Mouse (Mus musculus) frontal cortex, adult (tissue): ENCODE measurements around the gene Gm20388.

Source experiments
- ATAC-seq: cut with Nextera tagmentation; 2 replicates; pipeline ENCODE4 v1.9.2; 2017; ENCODE audit warnings: mild to moderate bottlenecking, moderate library complexity, mixed read lengths; ENCODE audit not compliant: low TSS enrichment

Gm20388 gene

GRCm38 (mm10) chr8:120012927-120013326 is 102.3 kb downstream of the Gm20388 start:
- no peak for ATAC-seq

DNA sequence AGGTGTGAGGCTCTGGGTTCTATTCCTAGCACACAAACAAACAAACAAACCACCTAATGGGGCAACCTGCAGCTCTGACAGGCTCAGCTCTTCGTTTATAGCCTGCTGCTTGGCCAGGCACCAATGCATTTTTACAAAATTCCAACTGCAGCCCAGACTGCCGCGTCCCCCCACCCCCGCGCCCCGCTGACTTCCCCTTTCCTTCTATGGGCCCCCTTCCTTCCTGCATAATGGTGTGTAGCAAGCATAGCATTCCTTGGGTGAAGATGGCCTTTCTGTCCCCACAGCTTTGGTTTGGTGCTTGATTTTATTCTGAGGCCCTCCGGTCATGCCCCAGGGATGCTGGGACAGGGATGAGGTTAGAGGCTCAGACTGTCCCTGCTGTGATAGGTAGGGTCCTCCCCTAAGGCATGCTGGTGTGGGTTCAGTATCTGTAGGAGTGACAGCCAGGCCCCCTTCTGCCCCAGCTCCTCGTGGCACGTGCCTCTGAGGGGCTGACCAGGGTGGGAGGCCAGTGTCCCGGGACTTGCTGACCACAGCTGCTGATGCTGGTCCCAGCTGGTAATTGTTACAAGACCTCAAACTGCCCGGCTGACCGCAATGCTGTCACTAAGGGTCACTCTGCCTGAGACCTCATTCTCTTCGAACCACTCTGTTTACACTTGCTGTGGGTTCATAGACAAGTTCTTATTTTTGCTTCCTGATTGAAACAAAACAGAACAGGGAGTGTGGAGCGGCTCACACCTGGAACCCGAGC is 103.8 kb downstream of the Gm20388 start:
- no peak for ATAC-seq

DNA sequence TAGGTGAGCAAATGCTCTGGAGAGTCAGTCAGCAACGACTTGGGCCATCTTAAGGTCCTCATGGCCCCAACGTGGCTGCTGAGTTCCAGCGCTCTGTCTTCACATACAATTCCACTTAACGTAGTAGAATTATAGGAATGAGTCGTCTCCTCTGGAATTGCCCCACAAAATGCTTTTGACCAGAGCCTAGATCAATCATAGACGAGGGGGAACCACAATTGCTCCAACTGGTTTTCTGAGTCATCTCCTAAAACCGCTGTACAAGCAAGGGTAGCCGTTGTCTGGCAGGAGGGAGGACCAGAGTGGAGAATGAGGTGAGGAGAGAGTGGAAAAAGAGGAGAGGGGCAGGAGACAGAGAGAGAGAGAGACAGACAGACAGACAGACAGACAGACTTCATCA is 105.3 kb downstream of the Gm20388 start:
- ATAC-seq, result no peak

- ATAC-seq, result no peak
Measured at GRCm38 (mm10) chr8:120016424-120016823, 105.8 kb downstream of the Gm20388 start.

- no peak for ATAC-seq
Measured at GRCm38 (mm10) chr8:120017349-120017748, 106.7 kb downstream of the Gm20388 start.

- no peak for ATAC-seq
Measured at GRCm38 (mm10) chr8:120017786-120018185, 107.1 kb downstream of the Gm20388 start.

DNA sequence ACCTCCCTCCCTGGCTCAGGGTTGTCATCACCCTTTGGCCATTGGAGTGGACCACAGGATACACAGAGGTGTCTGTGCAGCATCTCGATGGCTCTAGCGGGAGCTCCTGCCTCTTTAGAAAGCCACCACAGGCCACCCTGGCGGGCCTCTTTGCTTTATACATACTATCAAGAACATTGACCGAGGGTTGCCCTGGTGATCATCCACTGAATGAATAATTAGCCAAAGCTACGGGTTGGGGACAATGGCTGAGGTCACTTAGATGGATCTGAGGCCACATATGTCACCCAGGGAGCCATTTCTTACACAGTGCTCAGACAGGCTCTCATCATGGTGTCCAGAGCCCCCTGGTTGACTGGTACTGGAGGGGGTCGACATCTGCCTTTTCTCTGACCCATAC is 107.7 kb downstream of the Gm20388 start:
- ATAC-seq, result no peak

- no peak for ATAC-seq
Measured at GRCm38 (mm10) chr8:120019297-120019696, 108.7 kb downstream of the Gm20388 start.

DNA sequence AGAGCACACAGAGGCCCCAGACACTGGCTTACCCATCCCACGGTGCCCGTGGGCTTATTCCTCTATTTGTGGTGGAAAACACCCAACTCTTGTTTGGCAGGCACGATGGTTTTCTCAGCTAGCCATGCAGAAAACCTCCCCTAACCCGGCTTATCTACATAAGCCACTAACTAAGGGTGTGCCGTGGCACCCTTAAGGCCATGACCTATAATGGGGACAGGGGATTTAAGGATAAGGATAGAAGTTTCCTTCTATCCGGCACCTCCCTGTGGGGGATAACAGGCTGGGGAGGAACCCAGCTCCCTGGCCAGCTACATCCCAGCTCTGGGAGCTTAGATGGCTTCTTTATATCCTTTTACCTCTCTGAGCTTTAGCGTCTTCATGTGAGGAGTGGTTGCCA is 109.7 kb downstream of the Gm20388 start:
- no peak for ATAC-seq

DNA sequence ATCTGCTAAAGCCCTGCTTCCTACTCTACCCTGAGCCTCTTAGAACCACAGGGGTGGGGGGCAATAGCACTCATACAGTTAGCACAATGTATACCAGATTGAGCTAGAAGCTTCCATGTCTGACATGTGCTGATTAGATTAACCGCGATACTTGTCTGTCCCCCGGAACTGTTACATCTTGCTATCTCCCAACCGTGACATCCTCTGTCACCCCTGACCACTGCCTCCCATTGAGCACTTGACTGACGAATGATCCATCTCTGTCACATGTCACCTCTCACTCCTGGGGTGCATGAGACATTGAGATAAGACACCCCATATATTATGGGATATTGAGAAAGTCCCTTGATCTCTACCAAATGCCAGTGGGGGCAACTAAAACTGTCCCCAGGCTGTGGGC is 115.6 kb downstream of the Gm20388 start:
- ATAC-seq, result no peak

GRCm38 (mm10) chr8:120026991-120027390 is 116.3 kb downstream of the Gm20388 start:
- no peak for ATAC-seq

- no peak for ATAC-seq
Measured at GRCm38 (mm10) chr8:120030447-120030846, 119.8 kb downstream of the Gm20388 start.

DNA sequence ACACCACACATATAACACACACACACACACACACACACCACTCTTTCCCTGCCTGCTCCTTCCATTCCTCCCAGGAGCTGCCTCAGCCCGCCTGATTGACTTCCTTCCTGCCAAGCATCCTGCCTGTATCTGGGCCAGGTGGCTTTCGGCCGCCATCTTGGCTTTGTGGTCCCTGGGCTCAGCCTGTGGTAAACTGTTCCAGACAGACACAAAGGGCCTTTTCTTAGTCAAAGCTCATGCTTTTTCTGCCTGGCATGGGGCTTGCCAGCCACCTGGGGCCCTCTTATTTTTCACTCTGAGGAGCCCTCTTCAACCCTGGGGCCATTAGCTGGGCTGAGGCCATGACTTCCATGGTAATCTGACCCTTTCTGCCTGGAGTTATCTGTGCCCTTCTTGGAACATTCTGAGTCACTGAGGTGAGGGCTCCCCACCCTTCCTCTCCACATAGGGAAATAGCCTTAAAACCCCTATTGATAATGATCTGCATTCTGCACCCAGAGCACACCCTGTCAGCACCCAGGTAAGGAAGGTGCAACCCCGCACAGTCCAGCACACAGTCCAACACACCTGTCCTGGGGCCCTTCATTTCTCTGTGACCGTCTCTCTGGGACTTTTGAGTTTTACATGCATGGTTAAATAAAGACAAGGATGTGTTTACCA is 122.0 kb downstream of the Gm20388 start:
- no peak for ATAC-seq

GRCm38 (mm10) chr8:120034471-120034870 is 123.8 kb downstream of the Gm20388 start:
- peak; percentile 56; the same call in 1 of the 2 replicates for ATAC-seq

DNA sequence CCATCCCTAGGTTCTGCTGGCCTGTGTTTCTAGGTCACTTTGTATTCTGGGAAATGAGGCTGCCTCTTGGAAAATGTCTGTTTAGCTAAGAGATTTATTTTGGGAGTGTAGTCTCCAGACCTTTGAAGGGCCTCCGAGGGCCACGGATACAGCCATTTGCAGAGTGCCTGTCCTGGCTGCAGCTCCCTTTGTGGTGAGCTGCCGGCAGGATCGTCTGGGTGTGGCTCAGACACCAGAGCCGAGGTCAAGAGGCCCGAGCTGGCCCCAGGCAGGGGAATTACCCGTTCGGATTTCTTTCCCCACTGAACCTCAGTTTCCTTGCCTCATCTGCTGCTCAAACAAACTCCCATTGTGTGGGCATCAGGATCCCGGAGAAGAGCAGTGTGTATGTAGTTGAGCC is 125.5 kb downstream of the Gm20388 start:
- ATAC-seq, result peak; percentile 31; the same call in 1 of the 2 replicates

GRCm38 (mm10) chr8:120036578-120036977 is 125.9 kb downstream of the Gm20388 start:
- no peak for ATAC-seq

DNA sequence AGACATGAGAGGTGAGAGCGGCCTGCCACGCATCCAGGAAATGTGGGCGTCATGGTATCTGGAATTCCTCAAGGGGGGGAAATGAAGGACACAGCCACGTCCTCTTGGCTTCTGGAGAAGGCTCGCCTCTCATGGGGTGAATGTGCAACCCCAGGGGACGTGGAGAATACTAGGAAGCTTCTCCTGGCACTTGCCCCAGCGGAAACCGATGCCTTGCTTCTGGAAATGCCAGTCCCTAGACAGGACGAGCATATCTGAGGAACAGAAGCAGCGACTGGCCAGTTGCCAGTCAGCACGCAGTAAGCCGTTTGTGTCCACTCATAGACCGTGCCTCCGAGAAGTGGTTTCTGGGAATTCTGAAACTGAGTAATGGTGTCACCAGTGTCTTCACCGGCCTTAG is 126.6 kb downstream of the Gm20388 start:
- no peak for ATAC-seq

DNA sequence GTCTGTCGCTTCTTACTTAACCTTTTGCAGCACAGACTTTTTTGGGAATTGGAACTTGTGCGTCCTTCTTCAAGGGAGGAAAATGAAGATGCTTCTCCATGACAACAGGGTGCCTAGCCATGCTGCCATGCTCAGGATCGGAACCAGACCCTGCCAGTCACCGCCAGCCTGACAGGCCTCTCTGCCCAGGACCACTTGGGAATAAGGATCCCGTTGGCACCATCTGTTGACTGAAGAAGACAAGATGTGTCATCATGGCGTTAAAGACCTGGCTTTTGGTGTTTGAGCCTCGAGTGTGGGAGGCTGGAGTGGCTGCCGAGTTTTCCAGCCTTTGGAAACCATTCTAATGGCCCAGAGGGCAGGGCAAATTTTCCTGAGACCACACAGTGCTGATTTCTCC is 127.0 kb downstream of the Gm20388 start:
- ATAC-seq, result no peak

DNA sequence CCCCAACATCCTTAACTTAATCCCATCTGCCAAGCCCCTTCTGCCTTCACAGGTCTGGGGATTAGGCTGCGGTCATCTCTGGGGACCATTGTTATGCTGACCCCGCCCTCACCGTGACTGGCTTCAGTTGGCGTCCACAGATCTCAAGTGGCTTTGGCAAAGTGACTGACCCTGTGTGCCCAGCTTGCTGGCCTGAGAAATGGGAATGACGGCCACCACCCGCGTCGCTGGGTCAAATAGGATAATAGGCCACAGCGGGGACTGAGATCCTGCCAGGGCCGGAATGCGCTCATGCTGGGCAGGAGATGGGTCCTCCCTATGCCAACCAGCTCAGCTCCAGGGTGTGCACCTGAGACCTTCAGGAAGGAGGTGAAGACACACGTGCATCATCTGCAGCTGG is 128.1 kb downstream of the Gm20388 start:
- no peak for ATAC-seq

DNA sequence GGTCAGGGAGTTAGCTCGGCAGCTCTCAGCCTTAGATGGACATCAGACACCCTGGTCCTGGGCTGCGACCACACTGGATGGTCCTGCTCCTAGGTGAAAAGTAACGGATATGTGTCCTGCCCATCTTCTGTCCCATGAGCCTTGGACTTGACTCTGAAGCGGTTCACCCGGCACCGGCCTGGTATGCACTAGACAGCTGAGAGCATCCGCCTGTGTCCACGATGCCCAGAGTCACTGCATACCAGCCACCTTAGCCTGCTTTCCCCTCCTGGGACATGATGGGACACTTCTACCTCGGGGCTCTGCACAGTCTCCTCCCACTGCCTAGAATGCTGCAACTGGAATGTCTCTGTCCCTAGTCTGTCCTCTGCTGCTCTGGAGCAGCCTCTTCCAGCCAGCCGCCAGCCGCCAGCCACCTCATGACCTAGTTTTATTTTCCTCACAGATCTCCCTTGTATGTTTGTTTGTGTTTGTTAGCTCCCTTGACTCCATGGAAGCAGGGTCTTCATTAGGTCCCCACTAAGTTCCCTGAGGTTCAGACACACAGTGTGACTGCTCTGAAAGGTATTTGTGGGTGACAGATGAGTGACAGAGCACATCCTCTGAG is 128.8 kb downstream of the Gm20388 start:
- no peak for ATAC-seq

GRCm38 (mm10) chr8:120040861-120041260 is 130.2 kb downstream of the Gm20388 start:
- ATAC-seq, result peak; percentile 62

GRCm38 (mm10) chr8:120042542-120043312 is 132.1 kb downstream of the Gm20388 start:
- no peak for ATAC-seq
